Mouse (Mus musculus) bone marrow macrophage, adult 2 months (primary cell): ENCODE results near the gene Mon1b.

Experiments used
- CTCF ChIP-seq: IDR thresholded peaks from 2 replicates; pipeline ENCODE4 v1.5.1; 2012; ENCODE audit warnings: low read depth, mild to moderate bottlenecking, low read length, moderate library complexity
- POLR2A ChIP-seq: IDR thresholded peaks from 2 replicates; pipeline ENCODE4 v1.6.1; 2012; ENCODE audit warnings: mild to moderate bottlenecking, low read depth, low read length, borderline replicate concordance

- no peak for TF ChIP-seq POLR2A
- TF ChIP-seq CTCF, result no peak
These were observed 17.1 kb downstream of the Mon1b start for GRCm38 (mm10) chr8:113652450-113652849.
